Mouse (Mus musculus): Measurements from ENCODE around the gene Vmn1r74.
"Not testable (repeated sequence)": the region's sequence is repeated elsewhere in the genome, so short reads cannot be mapped to it uniquely, and the experiment has no call there.

The Vmn1r74 gene

DNA sequence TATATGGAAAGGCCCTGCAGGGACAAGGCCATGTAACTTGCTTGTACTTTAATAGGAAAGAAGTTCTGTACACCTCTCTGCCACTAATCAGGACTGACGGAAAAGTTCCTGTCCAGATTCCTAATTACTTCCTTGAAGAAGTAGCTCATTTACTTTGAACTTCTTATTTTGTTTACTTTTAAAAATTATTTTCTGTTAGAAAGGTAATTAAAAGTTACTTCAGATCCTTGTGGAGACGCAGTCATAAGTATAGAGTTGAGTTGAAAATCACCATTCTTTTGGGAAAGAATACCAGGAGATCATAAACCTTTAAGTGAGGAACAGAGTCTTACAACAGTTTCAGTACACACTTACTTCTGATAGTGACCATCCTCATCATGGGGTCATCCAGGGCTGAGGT lies at the start of gene Vmn1r74:
Gene Vmn1r74 (plus strand): TSS at position 301 of the 400 bp plus-strand sequence.
- DNase-seq = no peak

DNA sequence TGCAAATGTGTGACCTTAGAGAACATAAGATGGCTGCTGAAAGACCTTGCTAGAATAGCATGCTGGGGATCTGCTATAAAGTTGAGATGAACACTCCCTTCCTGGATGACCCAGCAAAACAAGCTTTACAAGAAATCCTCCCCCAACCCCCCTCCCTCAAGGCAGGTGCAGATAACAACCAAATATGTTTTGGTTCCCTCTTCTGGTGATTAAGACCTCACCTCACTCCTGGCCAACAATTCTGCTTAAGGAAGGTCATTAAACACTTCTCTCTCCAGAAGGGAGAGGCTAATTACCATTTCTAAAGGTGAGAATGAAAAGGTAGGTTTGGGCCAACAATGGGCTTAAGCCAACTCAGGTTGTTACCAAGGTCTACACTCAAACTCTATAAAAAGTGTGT lies 20.0 kb upstream of the Vmn1r74 start:
- DNase-seq = no peak

DNA sequence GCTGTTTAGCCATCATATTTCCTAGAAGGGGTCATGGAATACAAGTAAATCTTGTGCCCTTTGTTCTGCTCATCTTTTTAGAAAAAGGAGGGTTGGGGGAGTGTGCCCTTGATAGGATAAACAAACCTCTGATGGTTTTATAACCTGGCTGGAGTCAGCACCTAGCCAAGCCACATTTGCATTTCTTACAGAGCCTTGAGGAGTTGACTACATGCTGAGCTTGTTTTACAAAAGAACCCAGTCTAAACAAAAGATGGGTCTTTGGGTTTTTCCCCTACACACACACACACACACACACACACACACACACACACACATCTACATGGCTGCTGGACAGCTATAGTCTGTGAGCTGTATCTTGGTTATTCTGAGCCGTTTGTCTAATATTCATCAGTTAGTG lies 11.6 kb upstream of the Vmn1r74 start:
- no peak for DNase-seq

DNA sequence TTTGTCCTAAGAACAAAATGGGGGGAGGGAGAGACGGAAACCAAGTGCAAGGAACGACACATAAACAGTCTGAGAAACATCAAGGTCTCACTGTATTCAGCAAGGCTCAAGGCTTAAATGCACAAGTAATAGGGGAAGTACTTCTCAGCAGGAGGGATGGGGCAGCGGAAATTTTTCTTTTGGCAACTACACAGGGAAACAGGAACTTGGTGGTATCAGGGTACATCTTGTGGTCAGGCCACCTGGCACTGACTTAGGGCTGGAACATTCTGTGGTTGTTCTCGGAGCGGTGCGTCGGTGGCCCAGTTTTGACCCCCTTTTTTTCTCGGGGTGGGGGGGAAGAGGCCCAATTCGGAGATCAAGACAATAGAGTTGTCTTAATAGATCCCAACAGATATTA lies 10.5 kb upstream of the Vmn1r74 start:
- DNase-seq = not testable (repeated sequence)

DNA sequence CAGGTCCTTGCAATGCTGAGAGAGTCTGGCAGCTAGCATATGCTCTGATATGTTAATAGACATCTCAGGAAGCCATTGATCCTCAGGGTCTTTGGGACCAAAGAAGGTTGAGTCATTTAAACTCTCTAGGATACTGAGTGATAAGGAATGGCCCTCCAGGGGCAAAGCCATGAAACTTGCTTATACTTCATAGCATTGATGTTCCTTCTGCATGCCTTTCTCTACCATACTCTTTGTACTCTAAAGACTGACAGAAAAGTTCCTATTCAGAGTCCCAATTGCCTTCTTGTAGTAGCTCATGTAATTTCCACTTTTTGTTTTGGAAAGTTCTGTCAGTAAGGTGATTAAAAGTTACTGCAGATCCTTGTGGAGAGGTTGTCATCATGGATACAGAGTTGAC lies 40.5 kb downstream of the Vmn1r74 start, which contains the start of gene Vmn1r75:
Gene Vmn1r75 (plus strand): TSS at position 301 of the 400 bp plus-strand sequence.
- no peak for DNase-seq
